Mouse (Mus musculus): ENCODE measurements around the gene Cadps.
A peak's percentile ranks its signal among the peaks of the same experiment; 100 is the strongest.
"Not testable (repeated sequence)": the region's sequence is repeated elsewhere in the genome, so short reads cannot be mapped to it uniquely, and the experiment has no call there.

Cadps gene

DNA sequence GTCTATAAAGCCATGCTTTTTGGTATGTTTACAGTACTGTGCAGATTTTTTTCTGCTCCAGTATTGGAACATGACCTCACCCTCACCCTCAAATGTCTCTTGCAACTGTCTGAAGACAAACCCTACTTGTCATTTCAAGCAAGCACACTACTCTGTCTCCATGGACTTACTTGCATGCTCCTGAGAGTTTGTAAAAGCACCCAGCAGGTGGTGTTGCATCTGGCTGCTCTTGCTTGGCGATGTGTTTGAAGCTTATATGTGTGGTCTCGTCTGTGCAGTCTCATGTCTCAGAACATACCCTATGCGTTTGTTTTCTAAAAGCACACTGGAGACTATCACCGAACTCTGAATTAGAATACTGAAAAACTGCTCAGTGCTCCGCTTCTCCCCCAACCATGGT is 241.2 kb downstream of the Cadps start:
- no peak for DNase-seq

DNA sequence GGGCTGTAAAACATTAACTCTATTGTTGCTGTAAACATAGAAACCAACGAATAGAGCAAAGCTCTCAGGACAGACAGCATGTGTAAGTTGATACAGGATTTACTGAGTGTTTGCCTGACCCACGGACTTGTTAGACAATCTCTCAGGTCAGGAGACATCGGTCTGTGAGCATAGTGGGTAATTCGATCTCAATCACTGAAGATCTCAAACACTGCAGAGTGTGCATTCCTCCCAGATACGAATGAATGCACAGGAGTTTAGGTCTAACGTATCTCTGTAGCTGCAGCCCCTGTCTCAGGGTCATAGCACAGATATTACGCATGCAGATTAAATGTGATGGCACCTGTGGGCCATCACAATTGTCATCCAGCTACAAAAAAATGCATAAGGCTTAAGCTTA is 242.1 kb downstream of the Cadps start:
- no peak for DNase-seq

DNA sequence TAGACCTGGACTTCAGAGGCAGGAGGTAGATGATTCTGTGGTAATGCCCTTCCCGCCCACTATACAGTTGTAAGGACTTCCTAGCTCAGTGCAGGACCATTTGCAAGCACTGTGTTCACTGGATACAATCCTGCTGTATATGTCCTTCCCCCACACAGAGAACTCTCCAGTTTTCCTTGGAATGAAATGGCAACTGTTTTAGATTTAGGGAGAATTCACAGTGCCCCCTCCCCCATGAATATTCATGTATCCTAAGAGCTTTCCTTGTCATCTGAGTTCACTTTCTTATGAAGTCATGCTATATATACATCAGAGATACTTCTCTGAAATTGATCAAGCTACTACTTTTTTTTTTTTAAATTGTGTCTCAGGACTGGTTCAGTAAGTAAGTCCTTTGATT is 244.7 kb downstream of the Cadps start:
- DNase-seq = no peak

DNA sequence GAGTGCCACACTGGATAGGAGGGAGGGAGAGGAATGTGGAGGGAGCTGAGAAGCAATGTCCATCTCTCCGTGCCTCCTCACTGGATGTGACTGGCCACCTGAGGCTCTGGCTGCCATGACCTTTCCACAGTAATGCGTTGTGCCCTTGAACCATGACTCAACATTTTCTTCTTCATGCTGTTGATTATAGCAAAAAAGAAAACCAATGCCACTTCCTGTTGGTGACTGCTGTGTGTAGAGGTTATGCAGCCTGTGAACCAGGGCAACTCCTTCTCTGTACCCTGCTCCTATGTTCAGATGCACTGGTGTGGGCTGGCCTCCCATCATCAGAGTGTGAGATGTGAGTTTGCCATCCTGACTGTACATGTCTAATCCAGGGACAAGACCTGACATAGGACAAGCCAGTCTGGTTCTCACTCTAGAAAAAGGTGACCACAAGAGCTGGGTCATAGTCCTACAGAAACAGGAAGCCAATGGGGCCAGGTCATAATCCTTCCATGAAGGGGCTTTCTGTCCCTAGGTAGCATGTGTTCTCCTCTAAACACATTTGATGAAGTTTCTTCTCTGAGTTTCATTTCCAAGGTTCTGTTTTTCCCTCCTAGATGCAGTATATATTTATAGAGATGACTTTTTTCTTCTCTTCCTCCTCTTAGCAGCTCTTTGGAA is 245.3 kb downstream of the Cadps start:
- DNase-seq = no peak

DNA sequence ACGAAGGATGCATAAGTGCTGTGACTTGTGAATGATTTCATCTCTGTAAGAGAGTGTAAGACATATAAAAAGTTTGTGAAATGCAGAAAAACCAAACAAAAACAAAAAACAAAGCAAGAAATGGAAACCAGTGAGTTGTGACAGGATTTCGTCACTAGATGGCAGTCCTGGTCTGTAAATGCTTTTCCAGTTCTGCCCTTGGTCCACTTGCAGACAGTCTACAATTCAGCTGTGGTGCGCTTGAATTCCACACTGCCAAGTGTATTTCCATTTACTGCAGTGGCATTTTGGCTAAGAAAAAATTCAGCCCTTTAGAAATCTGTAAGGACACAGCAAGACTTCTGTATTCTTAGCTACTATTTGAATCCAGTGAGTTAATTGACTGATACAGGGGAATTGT is 247.8 kb downstream of the Cadps start:
- DNase-seq = no peak

DNA sequence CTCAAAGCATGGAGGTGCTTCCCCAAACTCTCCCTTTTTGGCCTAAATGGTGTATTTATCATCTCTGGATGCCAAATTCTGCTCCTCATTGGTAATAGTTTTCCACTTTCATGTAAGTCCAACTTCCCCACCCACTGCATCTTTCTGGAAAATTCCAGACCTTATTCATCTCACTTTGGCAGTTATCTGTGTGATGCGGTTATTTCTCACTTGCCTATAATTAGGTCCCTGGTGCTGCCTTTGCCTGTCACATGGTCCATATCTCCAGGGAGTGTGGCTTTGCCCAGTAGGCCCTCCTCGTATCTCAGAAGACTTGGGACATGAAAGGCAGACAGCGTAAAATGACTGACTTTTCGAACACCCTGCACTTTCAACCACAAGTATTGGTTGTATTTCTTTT is 248.5 kb downstream of the Cadps start:
- DNase-seq = no peak

DNA sequence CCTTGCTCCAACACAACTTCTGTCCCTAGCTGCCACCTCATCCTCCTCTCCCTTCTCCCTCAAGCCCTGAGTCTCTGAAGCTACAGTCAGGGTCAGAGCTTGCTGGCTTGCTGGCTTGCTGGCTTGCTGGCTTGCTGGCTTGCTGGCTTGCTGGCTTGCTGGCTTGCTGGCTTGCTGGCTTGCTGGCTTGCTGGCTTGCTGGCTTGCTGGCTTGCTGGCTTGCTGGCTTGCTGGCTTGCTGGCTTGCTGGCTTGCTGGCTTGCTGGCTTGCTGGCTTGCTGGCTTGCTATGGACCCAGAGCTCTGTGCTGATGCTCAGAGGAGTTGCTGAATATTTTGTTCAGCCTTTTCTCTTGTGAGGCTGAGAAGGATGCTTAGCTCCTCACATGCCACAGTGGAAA is 261.1 kb downstream of the Cadps start:
- DNase-seq = not testable (repeated sequence)

DNA sequence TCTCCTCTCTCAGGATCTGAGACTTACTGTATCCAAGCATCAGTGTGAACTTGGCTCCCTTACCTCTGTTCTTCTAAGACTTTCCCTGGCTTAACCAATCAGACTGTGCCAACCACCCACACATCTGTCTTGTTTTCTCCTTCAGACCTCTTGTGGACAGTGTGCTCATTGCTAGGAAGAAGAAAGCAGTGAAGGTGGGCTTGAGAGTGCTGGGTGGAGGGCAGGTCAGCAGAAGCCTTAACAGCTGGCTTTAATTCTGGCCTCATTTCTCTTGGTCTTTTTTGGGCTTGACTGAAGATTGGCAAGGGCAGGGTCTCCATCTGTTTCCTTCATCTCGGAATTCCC is 262.7 kb downstream of the Cadps start:
- DNase-seq = no peak

DNA sequence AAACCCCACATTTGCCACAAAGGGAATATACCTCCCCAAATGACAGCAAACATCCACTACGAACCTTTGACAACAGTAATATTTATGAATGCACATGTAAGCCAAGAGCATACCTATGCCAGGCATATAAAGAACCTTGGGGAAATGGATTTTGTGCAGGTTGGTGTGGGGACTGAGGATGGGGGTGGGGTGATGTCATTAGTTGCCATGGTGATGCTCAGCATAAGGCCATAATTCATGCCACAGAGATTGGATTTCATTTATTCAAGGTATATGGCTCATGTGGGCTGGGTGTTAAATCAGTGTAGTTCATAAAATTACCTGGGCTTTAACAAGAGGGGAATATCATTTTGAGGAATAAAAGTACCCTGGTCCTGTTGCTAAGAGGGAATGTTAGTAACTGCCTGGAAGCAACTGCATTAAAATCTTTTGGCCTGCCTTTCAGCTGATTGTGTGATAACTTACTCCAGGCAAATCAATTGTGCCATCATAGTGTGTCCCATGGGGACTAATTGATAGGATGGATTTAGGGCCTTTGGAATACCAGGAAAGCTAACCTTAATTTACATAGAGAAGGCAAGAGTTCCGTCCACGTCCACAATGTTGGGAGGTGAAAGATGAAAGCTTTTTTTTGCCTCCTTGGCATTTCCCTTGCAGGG is 263.2 kb downstream of the Cadps start:
- DNase-seq = no peak

DNA sequence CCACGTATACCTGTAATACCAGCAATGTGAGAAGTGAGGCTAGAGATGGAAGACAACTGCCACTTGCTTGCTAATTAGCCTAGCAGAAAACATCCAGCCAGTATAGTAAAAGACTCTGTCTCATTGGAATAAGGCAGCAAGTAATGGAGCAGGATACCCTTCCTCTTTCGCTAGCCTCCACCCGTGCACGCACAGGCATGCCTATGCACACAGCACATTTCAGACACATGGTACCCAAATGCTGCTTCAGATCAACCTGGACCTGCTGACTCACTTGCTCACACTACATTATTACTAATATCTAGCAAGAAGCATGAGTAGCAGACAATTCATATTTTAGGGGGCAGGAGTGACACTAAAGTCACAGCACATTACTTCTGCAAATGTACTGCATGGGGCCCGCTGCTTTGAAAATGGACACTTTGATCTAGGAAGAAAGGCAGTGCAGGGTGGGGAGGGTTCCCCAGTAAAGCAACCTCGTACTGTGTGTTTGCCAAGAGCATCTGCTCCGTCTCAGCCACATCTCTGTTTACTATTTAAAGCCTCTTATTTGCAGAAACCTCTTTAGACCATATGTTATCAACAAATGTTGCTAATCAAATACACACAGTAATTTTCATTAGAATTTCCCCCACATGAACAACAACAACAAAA is 263.8 kb downstream of the Cadps start:
- no peak for DNase-seq

DNA sequence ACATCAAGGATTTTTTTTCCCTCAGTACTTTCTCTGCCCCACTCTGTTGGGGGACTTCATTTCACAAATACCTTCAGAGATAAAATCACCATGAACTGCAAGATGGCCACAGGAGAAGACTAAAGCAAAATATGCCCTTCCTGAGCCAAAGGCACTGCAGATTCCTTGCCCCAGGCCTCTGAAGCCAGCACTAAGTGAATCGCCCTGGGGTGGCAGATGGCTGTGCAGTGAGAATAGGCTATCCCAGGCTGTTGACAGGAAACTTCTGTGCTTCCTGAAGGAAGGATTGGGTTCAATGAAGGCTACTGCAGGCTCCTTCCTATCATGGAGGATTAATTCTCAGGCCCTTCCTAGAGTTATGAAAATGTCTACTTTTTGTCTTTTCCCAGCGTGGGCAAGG is 268.4 kb downstream of the Cadps start:
- DNase-seq = no peak

DNA sequence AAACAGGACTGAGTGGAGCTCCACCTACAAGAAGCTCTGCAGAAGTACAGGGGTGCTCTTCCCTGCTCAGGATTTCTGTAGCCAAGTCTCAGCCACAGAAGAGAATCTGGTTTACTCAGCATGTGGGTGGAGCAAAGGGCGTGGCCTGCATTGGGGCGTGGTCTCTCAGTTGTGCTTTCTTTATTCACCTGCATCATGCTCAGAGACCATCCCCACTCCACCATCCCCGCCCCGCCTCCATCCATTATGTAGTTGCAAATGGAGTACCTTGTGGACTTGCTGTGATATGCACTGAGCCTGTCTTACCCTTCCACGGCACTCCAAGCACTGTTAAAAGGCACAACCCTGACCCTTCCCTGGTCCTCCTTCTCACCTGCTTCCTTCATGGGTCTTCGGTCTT is 271.5 kb downstream of the Cadps start:
- no peak for DNase-seq

DNA sequence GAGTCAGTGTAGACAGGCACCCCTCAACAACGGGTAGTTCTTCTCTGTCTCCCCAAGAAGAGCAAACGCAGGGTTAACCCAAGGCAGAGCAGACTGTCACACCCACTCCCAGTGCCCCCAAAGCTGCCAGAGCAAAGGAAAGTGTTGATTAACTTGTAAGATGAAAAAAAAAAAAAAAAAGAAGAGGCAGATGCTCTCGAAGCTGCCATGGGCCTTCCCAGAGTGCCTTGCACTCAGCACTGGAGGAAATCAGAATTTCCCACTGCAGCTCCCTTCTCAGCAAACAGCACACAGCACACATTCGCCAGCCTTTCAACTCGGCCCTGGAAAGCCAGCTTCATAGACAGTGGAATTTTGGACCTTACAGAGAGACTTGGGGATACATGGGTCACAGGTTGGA is 271.9 kb downstream of the Cadps start:
- no peak for DNase-seq

DNA sequence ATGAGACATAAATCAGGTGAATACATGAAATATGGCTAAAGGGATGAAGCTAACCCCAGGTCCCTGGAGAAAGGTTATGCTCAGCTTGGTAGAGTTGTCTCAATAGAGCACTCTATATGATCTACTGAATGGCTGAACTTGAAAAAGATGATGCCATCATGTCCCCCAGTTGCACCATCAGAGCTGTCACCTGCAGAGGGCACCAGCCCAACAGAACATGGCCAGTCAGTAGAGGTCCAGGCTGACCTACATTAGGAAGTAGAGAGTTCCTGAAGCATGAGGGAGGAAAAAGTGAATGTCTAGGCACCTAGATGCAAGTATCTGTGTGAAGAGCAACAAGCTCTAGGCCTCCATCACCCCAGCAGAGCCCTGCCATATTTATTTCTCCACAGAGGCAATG is 273.6 kb downstream of the Cadps start:
- no peak for DNase-seq

DNA sequence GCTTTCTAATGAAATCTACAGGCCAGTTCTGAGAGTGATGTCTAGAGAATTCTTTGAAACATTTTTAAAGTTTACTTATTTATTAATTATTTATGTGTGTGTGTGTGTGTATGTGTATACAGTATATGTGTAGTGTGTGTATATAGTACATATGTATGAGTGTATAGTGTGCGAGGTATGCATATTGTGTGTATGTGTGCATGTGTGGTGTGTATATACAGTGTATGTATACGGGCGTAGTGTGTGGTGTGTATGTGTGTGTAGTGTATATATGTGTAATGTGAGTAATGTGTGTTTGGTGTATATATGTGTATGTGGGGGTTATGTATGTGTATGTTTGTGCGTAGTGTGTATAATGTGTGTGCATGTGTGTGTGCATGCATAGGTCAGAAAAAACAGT is 275.4 kb downstream of the Cadps start:
- no peak for DNase-seq

DNA sequence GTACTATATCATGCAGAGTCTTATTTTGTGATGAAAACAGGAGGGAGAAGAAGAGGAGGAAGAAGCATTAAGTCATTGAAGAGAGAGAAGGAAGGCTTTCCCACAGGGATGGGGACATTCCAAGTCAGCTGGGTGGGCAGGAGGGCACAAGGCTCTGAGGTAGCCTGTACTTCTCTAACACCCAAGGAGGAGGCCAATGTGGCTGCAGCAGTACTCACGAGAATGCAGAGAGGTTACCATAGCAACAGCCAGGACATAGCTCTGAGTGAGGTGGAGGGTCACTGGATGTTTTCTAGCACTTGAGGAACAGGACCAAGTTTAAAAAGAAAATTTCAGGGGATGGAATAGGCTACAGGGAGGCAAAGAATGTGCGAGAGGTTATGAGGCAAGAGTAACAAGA is 281.1 kb downstream of the Cadps start:
- DNase-seq = no peak

DNA sequence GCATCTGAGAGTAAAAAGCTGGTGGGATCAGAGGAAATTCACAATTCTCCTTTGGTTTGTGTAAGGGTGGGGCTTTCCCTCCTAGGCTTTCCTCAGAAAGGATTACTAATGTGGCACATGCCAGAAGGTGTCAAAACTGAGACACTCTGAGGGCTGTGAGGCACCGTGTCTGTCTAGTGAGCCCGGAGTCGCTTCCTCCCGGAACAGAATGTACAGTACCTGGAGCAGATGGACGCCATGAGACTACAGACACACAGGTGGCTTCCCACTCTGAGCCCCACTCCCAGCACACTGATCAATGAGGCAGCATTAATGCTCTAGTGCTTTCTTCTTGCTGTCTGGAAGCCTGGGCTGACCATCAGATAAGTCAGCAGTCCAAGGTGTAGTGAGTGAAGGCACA is 283.8 kb downstream of the Cadps start:
- DNase-seq = no peak

DNA sequence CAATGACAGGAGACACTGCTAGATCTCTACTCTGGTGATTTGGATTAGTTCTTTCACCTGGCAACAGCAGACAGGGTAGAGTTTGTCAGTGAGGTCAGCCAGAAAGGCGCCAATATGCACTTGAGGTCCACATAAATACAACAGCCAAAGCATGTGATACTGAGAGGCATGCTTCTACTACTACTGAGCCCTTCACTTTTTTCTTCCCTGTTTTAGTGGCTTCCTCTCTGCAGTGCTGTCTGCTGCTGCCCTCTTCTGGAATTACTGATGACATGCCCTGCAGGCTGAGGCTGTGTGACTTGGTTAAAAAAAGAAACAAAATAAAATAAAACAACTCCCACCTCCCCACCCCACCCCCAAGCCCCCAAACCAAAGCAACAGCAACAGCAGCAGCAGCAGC is 291.8 kb downstream of the Cadps start:
- no peak for DNase-seq

DNA sequence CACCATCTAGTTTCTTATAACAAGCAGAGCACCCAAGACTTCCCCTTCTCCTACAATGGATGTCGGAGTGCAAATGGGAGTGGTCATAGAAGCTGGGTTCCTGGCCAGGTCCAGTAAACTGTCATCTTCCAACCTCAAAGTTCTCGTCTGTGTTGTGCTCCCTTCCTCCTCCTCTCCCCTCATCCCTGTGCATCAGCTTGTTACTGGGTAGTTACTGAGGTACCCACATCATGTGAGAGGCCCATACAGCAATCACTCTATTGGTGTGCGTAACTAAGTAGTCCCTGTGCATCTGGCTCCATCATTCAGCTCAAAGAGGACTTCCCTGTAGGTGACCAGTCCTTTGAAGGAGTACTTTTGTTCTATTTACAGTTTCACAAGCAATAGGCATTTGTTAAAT is 292.3 kb downstream of the Cadps start:
- no peak for DNase-seq

DNA sequence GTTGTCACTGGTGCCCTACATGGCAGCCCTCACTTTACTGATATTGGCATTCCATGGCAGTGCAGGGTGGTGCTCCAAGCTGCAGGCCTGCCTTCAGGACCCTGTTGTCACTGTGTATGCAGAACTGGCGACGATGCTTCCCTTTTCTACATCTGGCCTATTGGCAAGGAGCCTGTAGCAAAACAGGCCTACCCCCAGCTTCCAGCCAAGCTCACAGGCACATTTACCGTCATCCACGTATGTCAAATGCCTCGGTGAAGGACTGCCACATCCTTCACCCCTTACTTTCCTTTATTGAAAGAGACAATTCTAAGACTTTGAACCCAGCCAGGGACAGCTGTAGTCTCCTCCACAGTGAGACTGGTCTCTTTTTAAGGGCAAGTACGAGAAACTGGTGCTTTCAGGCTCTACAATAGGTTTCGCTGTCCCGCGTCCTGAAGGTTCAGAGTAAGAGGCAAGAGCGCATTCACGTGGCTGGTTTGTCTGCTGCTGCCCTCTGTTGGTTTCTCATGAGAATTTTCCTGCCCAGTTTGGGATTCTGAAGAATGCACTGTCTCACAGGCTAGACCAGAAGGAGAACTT is 292.8 kb downstream of the Cadps start:
- DNase-seq = peak in 1 of 2 experiments; percentile 4

DNA sequence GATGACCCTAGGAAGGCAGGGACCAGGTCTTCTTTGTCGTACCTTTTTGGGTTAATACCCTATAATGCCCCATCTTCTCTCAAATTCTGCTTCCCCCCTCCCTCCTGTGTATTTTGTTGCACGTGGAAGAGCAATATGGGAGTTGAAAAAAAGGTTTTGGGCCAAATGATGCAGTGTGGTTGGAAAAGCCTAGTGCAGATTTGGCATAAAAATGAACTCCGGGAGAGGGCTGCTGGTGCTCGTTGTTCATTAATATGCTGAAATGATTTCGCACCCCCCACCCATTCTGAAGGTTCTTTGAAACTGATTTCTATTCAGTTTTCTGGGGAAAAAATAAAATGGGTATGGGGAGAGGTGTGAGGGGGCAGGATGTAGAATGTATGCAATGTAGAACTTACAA is 295.6 kb downstream of the Cadps start:
- no peak for DNase-seq

DNA sequence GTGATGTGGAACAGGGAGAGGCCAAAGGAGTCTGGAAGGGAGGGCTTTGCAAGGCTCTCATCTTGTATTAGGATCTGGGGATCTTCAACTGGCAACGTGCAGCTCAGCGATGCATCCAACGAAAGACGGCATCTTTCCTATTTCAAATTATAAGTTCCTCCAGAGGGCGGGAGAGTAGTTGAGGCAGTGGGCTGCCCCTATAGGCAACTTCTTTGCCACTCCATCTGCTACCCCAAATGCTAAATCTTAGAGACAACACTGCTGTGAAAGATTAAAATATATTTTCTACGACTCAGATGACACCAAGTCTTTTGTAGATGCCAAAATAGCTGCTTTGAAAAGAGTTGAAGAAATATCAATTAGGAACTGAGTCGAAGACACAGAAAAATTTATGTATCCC is 315.9 kb downstream of the Cadps start:
- DNase-seq = no peak

DNA sequence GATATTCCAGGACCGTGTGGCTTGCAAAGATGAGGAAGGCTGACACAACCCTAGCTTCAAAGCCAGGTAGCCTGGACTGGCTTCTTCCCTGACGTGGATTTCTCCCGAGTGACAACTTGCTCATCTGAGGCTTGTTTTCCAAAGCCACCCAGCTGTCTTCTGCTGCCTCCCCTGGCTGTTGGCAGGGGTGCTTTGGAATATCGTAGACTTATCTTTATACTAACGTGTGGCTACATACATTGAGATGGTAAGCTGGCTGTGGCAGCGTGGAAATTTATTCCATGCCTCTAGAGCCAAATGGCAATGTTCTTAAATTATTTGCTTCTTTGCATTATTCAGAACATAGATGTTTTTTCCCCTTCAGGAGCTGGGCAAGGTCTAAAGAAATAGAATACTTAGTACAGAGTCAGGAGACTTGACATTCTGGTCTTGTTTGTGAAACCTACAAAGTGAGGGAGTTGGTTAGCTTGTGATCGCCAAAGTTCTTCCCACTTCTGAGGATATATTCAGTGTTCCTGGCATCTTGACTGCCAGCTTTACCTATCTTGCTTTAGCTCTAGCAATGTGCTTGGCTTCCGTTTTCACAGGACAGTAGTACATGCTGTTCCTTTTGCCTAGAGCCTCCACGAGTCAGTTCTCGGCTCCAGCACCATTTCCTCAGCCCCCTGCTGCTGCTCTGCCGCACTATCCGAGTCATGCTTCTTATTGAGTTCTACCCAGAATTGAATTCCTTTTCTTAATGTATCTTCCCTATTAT is 318.5 kb downstream of the Cadps start:
- DNase-seq = no peak

DNA sequence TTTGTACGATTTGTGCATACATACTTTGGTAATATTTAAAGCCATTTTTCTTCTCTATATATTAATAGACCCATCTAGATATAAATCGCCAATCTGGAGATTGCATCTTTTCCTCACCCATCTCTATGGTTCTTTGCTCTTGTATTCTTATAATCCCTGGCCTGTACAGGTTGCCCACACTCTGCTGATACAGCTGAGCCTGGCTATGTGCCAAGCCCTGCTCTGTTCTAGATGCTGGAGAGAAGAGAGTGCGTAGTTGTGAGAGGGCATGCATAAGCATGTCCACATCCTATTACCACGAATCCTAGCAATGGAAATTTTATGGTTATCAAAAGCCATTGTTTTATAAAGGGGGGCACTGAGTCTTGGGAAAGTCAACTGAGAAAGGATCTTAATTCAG is 360.7 kb downstream of the Cadps start:
- DNase-seq = no peak

Measured in lung, adult 18-20 months (tissue).